Mouse (Mus musculus): ENCODE measurements around the gene Phldb2. TPM values are rescaled to one million over a fixed set of nuclear protein-coding genes. Genes with fewer than 3 reads are reported as not detected.

Phldb2 gene
- polyA plus RNA-seq, 1 experiment from 2014 or later = 6.5 TPM

GRCm38 (mm10) chr16:45890471-45891200, 62.8 kb downstream of the Phldb2 start:
- Histone ChIP-seq H3K4me1 (ENCODE audit: control insufficient read depth, insufficient read depth, low read length) (no peaks in the 10 kb centered on the region), H3K4me3 (ENCODE audit: low read depth, low read length) (no peak overlapping the region), H3K9me3 (replicated peaks; ENCODE audit: control insufficient read depth, low read length) (no peaks in the 10 kb centered on the region), H3K9ac (ENCODE audit: low read length) (no peak overlapping the region), H3K27me3 (replicated peaks; ENCODE audit: control insufficient read depth, insufficient read depth, low read length) (no peaks in the 10 kb centered on the region), H3K27ac (ENCODE audit: low read depth, low read length) (no peak overlapping the region), H3K36me3 (ENCODE audit: control insufficient read depth, insufficient read depth, low read length) (no peaks in the 10 kb centered on the region), H3K4me2 (ENCODE audit: low read length) (no peak overlapping the region)
- DNase-seq (ENCODE audit: low spot score) (no peak), ATAC-seq (no peak)
- WGBS = 79% methylated on average over 4 of the region's 4 CpGs

- Histone ChIP-seq H3K9ac (ENCODE audit: low read length) (no peak overlapping the region), H3K4me1 (ENCODE audit: control insufficient read depth, insufficient read depth, low read length) (no peaks in the 10 kb centered on the region), H3K27me3 (replicated peaks; ENCODE audit: control insufficient read depth, insufficient read depth, low read length) (no peaks in the 10 kb centered on the region), H3K36me3 (ENCODE audit: control insufficient read depth, insufficient read depth, low read length) (no peaks in the 10 kb centered on the region), H3K9me3 (replicated peaks; ENCODE audit: control insufficient read depth, low read length) (no peaks in the 10 kb centered on the region), H3K4me2 (ENCODE audit: low read length) (no peak overlapping the region), H3K4me3 (ENCODE audit: low read depth, low read length) (no peak overlapping the region), H3K27ac (ENCODE audit: low read depth, low read length) (no peak overlapping the region)
- no peak for DNase-seq (ENCODE audit: low spot score)
- ATAC-seq = no peak
- WGBS = 87% methylated on average over 4 of the region's 4 CpGs
These were observed 63.8 kb downstream of the Phldb2 start for GRCm38 (mm10) chr16:45889636-45890035.

- no peak for ATAC-seq
- H3K27me3 ChIP-seq (replicated peaks; ENCODE audit: control insufficient read depth, insufficient read depth, low read length) = no peaks in the 10 kb centered on the region
- 93% methylated on average over 5 of the region's 5 CpGs for WGBS
- no peak overlapping the region for H3K9ac ChIP-seq (ENCODE audit: low read length)
- no peak overlapping the region for H3K27ac ChIP-seq (ENCODE audit: low read depth, low read length)
- no peaks in the 10 kb centered on the region for H3K36me3 ChIP-seq (ENCODE audit: control insufficient read depth, insufficient read depth, low read length)
- H3K4me2 ChIP-seq (ENCODE audit: low read length) = no peak overlapping the region
- no peak for DNase-seq (ENCODE audit: low spot score)
- H3K4me3 ChIP-seq (ENCODE audit: low read depth, low read length) = no peak overlapping the region
- H3K4me1 ChIP-seq (ENCODE audit: control insufficient read depth, insufficient read depth, low read length) = no peaks in the 10 kb centered on the region
- no peaks in the 10 kb centered on the region for H3K9me3 ChIP-seq (replicated peaks; ENCODE audit: control insufficient read depth, low read length)
These were observed 66.8 kb downstream of the Phldb2 start for GRCm38 (mm10) chr16:45886599-45886998.

DNA sequence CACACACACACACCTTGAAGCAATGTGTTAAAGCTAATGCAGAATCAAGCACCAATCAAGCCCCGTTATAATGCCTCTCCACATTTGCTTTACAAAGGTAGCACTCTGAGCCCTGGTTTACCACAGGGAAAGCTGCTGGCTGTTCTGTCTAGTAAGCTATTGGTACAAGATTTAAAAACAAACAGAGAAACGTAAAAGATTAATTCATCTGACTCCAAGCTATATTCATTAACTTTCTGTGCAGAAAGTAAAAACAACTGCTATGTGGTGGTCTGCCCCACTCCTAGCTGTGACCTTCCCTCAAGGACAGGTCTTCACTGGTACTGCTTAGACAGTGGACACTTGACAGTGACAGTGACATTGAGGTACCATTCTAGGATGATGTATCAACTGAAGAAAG, 69.2 kb downstream of the Phldb2 start:
- Histone ChIP-seq H3K4me2 (ENCODE audit: low read length) (no peak overlapping the region), H3K9ac (ENCODE audit: low read length) (no peak overlapping the region), H3K27ac (ENCODE audit: low read depth, low read length) (no peak overlapping the region), H3K4me3 (ENCODE audit: low read depth, low read length) (no peak overlapping the region), H3K27me3 (replicated peaks; ENCODE audit: control insufficient read depth, insufficient read depth, low read length) (no peaks in the 10 kb centered on the region), H3K4me1 (ENCODE audit: control insufficient read depth, insufficient read depth, low read length) (no peaks in the 10 kb centered on the region), H3K36me3 (ENCODE audit: control insufficient read depth, insufficient read depth, low read length) (no peaks in the 10 kb centered on the region), H3K9me3 (replicated peaks; ENCODE audit: control insufficient read depth, low read length) (no peaks in the 10 kb centered on the region)
- 84% methylated on average over 2 of the region's 2 CpGs for WGBS
- no peak for ATAC-seq
- no peak for DNase-seq (ENCODE audit: low spot score)

GRCm38 (mm10) chr16:45881177-45881832, 72.1 kb downstream of the Phldb2 start:
- 92% methylated on average over 7 of the region's 7 CpGs for WGBS

GRCm38 (mm10) chr16:45880101-45880751, 73.2 kb downstream of the Phldb2 start:
- Histone ChIP-seq H3K27ac (ENCODE audit: low read depth, low read length) (no peak overlapping the region), H3K27me3 (replicated peaks; ENCODE audit: control insufficient read depth, insufficient read depth, low read length) (no peaks in the 10 kb centered on the region), H3K4me3 (ENCODE audit: low read depth, low read length) (no peak overlapping the region), H3K4me2 (ENCODE audit: low read length) (no peak overlapping the region), H3K9ac (ENCODE audit: low read length) (no peak overlapping the region), H3K36me3 (ENCODE audit: control insufficient read depth, insufficient read depth, low read length) (no peaks in the 10 kb centered on the region), H3K4me1 (ENCODE audit: control insufficient read depth, insufficient read depth, low read length) (no peaks in the 10 kb centered on the region), H3K9me3 (replicated peaks; ENCODE audit: control insufficient read depth, low read length) (no peaks in the 10 kb centered on the region)
- ATAC-seq (no peak), DNase-seq (ENCODE audit: low spot score) (no peak)
- WGBS = 85% methylated on average over 6 of the region's 6 CpGs

More at GRCm38 (mm10) chr16:45881177-45881832, 72.1 kb downstream of the Phldb2 start:
- Histone ChIP-seq H3K4me1 (ENCODE audit: control insufficient read depth, insufficient read depth, low read length) (no peaks in the 10 kb centered on the region), H3K27me3 (replicated peaks; ENCODE audit: control insufficient read depth, insufficient read depth, low read length) (no peaks in the 10 kb centered on the region), H3K4me2 (ENCODE audit: low read length) (no peak overlapping the region), H3K4me3 (ENCODE audit: low read depth, low read length) (no peak overlapping the region), H3K9ac (ENCODE audit: low read length) (no peak overlapping the region), H3K27ac (ENCODE audit: low read depth, low read length) (no peak overlapping the region), H3K36me3 (ENCODE audit: control insufficient read depth, insufficient read depth, low read length) (no peaks in the 10 kb centered on the region), H3K9me3 (replicated peaks; ENCODE audit: control insufficient read depth, low read length) (no peaks in the 10 kb centered on the region)
- ATAC-seq (no peak), DNase-seq (ENCODE audit: low spot score) (no peak)

DNA sequence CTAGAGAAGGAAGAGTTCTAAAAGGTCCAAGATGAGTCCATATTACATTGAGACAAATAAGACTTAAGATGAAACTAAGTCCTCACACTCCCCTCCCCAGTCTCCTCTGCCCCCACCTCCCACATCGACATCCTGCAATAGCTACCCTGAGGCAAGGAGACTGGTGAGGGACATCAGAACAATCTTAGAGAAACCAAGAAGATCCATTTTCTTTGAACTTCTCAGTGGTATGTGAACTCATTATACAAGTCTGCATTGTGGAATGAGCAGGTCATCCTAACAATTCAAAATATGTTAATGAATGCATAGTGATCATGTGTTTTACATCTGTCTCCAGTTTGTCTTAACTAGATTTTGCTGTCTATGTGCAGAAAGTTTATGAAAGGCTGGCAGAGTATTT, 75.7 kb downstream of the Phldb2 start:
- Histone ChIP-seq H3K4me3 (ENCODE audit: low read depth, low read length) (no peak overlapping the region), H3K4me2 (ENCODE audit: low read length) (no peak overlapping the region), H3K9ac (ENCODE audit: low read length) (no peak overlapping the region), H3K27ac (ENCODE audit: low read depth, low read length) (no peak overlapping the region), H3K9me3 (replicated peaks; ENCODE audit: control insufficient read depth, low read length) (no peaks in the 10 kb centered on the region), H3K36me3 (ENCODE audit: control insufficient read depth, insufficient read depth, low read length) (no peaks in the 10 kb centered on the region), H3K27me3 (replicated peaks; ENCODE audit: control insufficient read depth, insufficient read depth, low read length) (no peaks in the 10 kb centered on the region), H3K4me1 (ENCODE audit: control insufficient read depth, insufficient read depth, low read length) (no peaks in the 10 kb centered on the region)
- no peak for ATAC-seq
- 96% methylated on average over 1 of the region's 1 CpGs for WGBS
- no peak for DNase-seq (ENCODE audit: low spot score)

DNA sequence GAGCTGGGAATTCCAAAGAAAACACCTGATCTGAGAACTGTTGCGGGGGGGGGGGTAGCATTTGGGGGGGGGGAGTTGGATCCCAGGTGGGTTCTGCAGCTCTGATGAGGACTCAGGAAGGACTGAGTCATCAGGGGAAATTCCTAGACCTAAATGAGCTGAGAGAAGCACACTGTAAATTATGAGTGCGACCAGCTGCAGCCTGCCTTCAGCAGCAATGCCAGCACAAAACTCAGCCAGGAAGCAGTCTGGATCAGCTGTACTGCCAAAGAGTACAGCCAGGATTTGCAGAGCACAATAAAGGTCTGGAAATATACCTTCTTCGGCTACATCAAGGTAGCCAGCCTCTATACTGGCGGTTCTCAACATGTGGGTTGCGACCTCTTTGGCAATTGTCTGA, 76.2 kb downstream of the Phldb2 start:
- ATAC-seq = no peak
- Histone ChIP-seq H3K4me1 (ENCODE audit: control insufficient read depth, insufficient read depth, low read length) (no peaks in the 10 kb centered on the region), H3K36me3 (ENCODE audit: control insufficient read depth, insufficient read depth, low read length) (no peaks in the 10 kb centered on the region), H3K27ac (ENCODE audit: low read depth, low read length) (no peak overlapping the region), H3K9me3 (replicated peaks; ENCODE audit: control insufficient read depth, low read length) (no peaks in the 10 kb centered on the region), H3K4me2 (ENCODE audit: low read length) (no peak overlapping the region), H3K9ac (ENCODE audit: low read length) (no peak overlapping the region), H3K27me3 (replicated peaks; ENCODE audit: control insufficient read depth, insufficient read depth, low read length) (no peaks in the 10 kb centered on the region), H3K4me3 (ENCODE audit: low read depth, low read length) (no peak overlapping the region)
- no peak for DNase-seq (ENCODE audit: low spot score)
- WGBS = 80% methylated on average over 5 of the region's 5 CpGs

DNA sequence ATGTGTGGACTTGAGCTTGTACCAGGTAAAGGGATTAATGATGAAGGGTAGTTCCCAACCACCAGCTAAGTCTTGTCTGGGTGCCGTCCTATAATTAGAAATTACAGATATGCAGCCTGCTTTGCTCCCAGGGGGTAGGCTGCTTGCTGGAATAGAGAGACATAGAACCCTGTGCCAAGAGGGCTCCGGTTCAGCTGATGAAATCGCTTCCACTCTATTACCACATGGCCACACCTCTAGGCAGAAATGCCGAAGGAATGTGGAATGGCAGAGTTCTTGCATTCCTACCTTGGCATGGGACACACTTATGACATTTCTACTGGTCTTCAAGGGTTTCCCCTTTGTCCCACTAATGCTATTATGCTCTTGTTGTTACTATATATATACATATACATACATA, 80.0 kb downstream of the Phldb2 start:
- Histone ChIP-seq H3K27me3 (replicated peaks; ENCODE audit: control insufficient read depth, insufficient read depth, low read length) (no peaks in the 10 kb centered on the region), H3K9me3 (replicated peaks; ENCODE audit: control insufficient read depth, low read length) (no peaks in the 10 kb centered on the region), H3K4me2 (ENCODE audit: low read length) (no peak overlapping the region), H3K36me3 (ENCODE audit: control insufficient read depth, insufficient read depth, low read length) (no peaks in the 10 kb centered on the region), H3K9ac (ENCODE audit: low read length) (no peak overlapping the region), H3K4me3 (ENCODE audit: low read depth, low read length) (no peak overlapping the region), H3K27ac (ENCODE audit: low read depth, low read length) (no peak overlapping the region), H3K4me1 (ENCODE audit: control insufficient read depth, insufficient read depth, low read length) (no peaks in the 10 kb centered on the region)
- 74% methylated on average over 4 of the region's 4 CpGs for WGBS
- DNase-seq (ENCODE audit: low spot score) (no peak), ATAC-seq (no peak)

All from forebrain, embryonic 14.5 days (tissue).